Mouse (Mus musculus) stomach, postnatal 0 days (tissue): ENCODE results near the gene Sstr2. TPM values are rescaled to one million over a fixed set of nuclear protein-coding genes. Genes with fewer than 3 reads are reported as not detected.

ENCODE experiments used
- ATAC-seq: fragments of 200-750 bp; cut with Nextera tagmentation; 2 replicates; pipeline ENCODE4 v1.8.0; 2017; ENCODE audit not compliant: low FRiP score, low TSS enrichment
- DNase-seq: peaks from one replicate; pipeline ENCODE4 v3.0.0-alpha.2; 2016; ENCODE audit warnings: low spot score
- H3K27ac ChIP-seq: fragments of 300-500 bp; sonication (generic); replicated peaks from 2 replicates; pipeline ENCODE4 v1.5.1; 2014; ENCODE audit warnings: mild to moderate bottlenecking, control low read depth
- H3K27me3 ChIP-seq: fragments of 300-500 bp; sonication (generic); 2 replicates; pipeline ENCODE4 v1.6.1; 2014; ENCODE audit warnings: low read length; ENCODE audit not compliant: control insufficient read depth, insufficient read depth
- H3K36me3 ChIP-seq: fragments of 300-500 bp; sonication (generic); 2 replicates; pipeline ENCODE4 v1.6.1; 2014; ENCODE audit warnings: low read length, mixed read lengths; ENCODE audit not compliant: control insufficient read depth, insufficient read depth
- H3K4me1 ChIP-seq: fragments of 300-500 bp; sonication (generic); replicated peaks from 2 replicates; pipeline ENCODE4 v1.6.1; 2014; ENCODE audit warnings: antibody characterized with exemption; ENCODE audit not compliant: control insufficient read depth, insufficient read depth
- H3K4me2 ChIP-seq: fragments of 300-500 bp; sonication (generic); replicated peaks from 2 replicates; pipeline ENCODE4 v1.6.1; 2014; ENCODE audit warnings: low read depth, mild to moderate bottlenecking, control low read depth, moderate library complexity
- H3K4me3 ChIP-seq: fragments of 300-500 bp; sonication (generic); 2 replicates; pipeline ENCODE4 v1.5.1; 2014; ENCODE audit warnings: low read depth, low read length, control low read depth
- H3K9ac ChIP-seq: fragments of 300-500 bp; sonication (generic); 2 replicates; pipeline ENCODE4 v1.6.1; 2014; ENCODE audit warnings: mild to moderate bottlenecking, low read length, control low read depth, mixed read lengths
- H3K9me3 ChIP-seq: fragments of 300-500 bp; sonication (generic); 2 replicates; pipeline ENCODE4 v1.6.1; 2016; ENCODE audit warnings: low read length; ENCODE audit not compliant: control insufficient read depth
- CTCF ChIP-seq: IDR thresholded peaks from 2 replicates; pipeline ENCODE4 v1.5.1; 2016; ENCODE audit warnings: antibody characterized with exemption, low read depth, mild to moderate bottlenecking, moderate library complexity
- EP300 ChIP-seq: optimal IDR thresholded peaks from 2 replicates; pipeline ENCODE3; 2016; ENCODE audit warnings: antibody characterized with exemption
- WGBS: fragments of 180-500 bp; shearing (Covaris S2); extraction: QIAGEN DNeasy Blood & Tissue Kit; methylation state at CpG from one replicate; pipeline ENCODE4 v1.1.7; 2014; 5-methylcytosine and 5-hydroxymethylcytosine counted together
- polyA plus RNA-seq: library from polyadenylated mRNA; unstranded; fragments of >200 nt; fragmentation: Nextera tagmentation; extraction: Ambion mirVana; gene quantifications from 2 replicates; pipeline ENCODE4 v1.2.1, GENCODE M21; 2015

The Sstr2 gene
- polyA plus RNA-seq, 1 experiment from 2014 or later = 1.8 TPM

- Histone ChIP-seq H3K4me1 (no peaks in the 10 kb centered on the region), H3K36me3 (no peaks in the 10 kb centered on the region), H3K27me3 (no peaks in the 10 kb centered on the region), H3K9ac (no peak overlapping the region), H3K4me3 (no peak overlapping the region), H3K4me2 (no peak overlapping the region), H3K9me3 (no peaks in the 10 kb centered on the region), H3K27ac (no peak overlapping the region)
- no peak for TF ChIP-seq EP300
- TF ChIP-seq CTCF = no peak
- 94% methylated on average over 12 of the region's 12 CpGs for WGBS
- ATAC-seq = no peak
- DNase-seq = no peak
Observed at GRCm38 (mm10) chr11:113607556-113607955, 11.6 kb upstream of the Sstr2 start.

GRCm38 (mm10) chr11:113609581-113609980, 9.6 kb upstream of the Sstr2 start:
- peak; percentile 35; the same call in 1 of the 2 replicates for ATAC-seq
- H3K9me3 ChIP-seq = no peaks in the 10 kb centered on the region
- 53% methylated on average over 5 of the region's 5 CpGs for WGBS
- H3K9ac ChIP-seq = no peak overlapping the region
- no peak overlapping the region for H3K4me3 ChIP-seq
- no peaks in the 10 kb centered on the region for H3K36me3 ChIP-seq
- no peak for TF ChIP-seq EP300
- TF ChIP-seq CTCF = no peak
- no peak overlapping the region for H3K27ac ChIP-seq
- DNase-seq = no peak
- H3K4me1 ChIP-seq = no peaks in the 10 kb centered on the region
- H3K4me2 ChIP-seq = no peak overlapping the region
- no peaks in the 10 kb centered on the region for H3K27me3 ChIP-seq

- Histone ChIP-seq H3K36me3 (no peaks in the 10 kb centered on the region), H3K9ac (no peak overlapping the region), H3K4me3 (no peak overlapping the region), H3K9me3 (no peaks in the 10 kb centered on the region), H3K4me2 (no peak overlapping the region), H3K27ac (0 out of 2 replicates have a peak overlapping the region, but pooled peaks have one; percentile 36), H3K27me3 (no peaks in the 10 kb centered on the region), H3K4me1 (no peaks in the 10 kb centered on the region)
- 41% methylated on average over 5 of the region's 5 CpGs for WGBS
- TF ChIP-seq CTCF (no peak), EP300 (no peak)
- DNase-seq (no peak), ATAC-seq (no peak)
Observed at GRCm38 (mm10) chr11:113610266-113610665, 8.9 kb upstream of the Sstr2 start.

- ATAC-seq (no peak), DNase-seq (no peak)
- Histone ChIP-seq H3K4me3 (no peak overlapping the region), H3K36me3 (no peaks in the 10 kb centered on the region), H3K4me1 (no peaks in the 10 kb centered on the region), H3K4me2 (no peak overlapping the region), H3K27ac (no peak overlapping the region), H3K9me3 (no peaks in the 10 kb centered on the region), H3K27me3 (no peaks in the 10 kb centered on the region), H3K9ac (no peak overlapping the region)
- 64% methylated on average over 10 of the region's 10 CpGs for WGBS
- TF ChIP-seq CTCF = no peak
- no peak for TF ChIP-seq EP300
Observed at GRCm38 (mm10) chr11:113611112-113611646, 8.0 kb upstream of the Sstr2 start.

- Histone ChIP-seq H3K4me2 (peak overlapping the region; percentile 6; the same call in 1 of the 2 replicates), H3K27ac (0 out of 2 replicates have a peak overlapping the region, but pooled peaks have one; percentile 13), H3K9ac (no peak overlapping the region), H3K36me3 (no peaks in the 10 kb centered on the region), H3K27me3 (no peaks in the 10 kb centered on the region), H3K9me3 (no peaks in the 10 kb centered on the region), H3K4me3 (no peak overlapping the region), H3K4me1 (no peaks in the 10 kb centered on the region)
- TF ChIP-seq EP300 (no peak), CTCF (peak; percentile 78)
- WGBS = 21% methylated on average over 24 of the region's 24 CpGs
- ATAC-seq = peak; percentile 43; the same call in 1 of the 2 replicates
- peak; percentile 65 for DNase-seq
Observed at GRCm38 (mm10) chr11:113611664-113612611, 7.2 kb upstream of the Sstr2 start.

GRCm38 (mm10) chr11:113614476-113614875, 4.7 kb upstream of the Sstr2 start:
- ATAC-seq (no peak), DNase-seq (no peak)
- Histone ChIP-seq H3K27ac (no peak overlapping the region), H3K9ac (no peak overlapping the region), H3K36me3 (no peaks in the 10 kb centered on the region), H3K27me3 (0 out of 2 replicates have a peak, but pooled peaks cover 1% of the 10 kb centered on the region), H3K9me3 (no peaks in the 10 kb centered on the region), H3K4me1 (0 out of 2 replicates have a peak, but pooled peaks cover 5% of the 10 kb centered on the region), H3K4me2 (no peak overlapping the region), H3K4me3 (no peak overlapping the region)
- 84% methylated on average over 6 of the region's 6 CpGs for WGBS
- TF ChIP-seq EP300 (no peak), CTCF (no peak)
